Mouse (Mus musculus): ENCODE results near the gene Gemin4. TPM values are rescaled to one million over a fixed set of nuclear protein-coding genes. Genes with fewer than 3 reads are reported as not detected.

Gemin4 gene
- total and polyA plus RNA-seq, 3 experiments, result 41.3 to 51.6 (median 46.5) TPM

DNA sequence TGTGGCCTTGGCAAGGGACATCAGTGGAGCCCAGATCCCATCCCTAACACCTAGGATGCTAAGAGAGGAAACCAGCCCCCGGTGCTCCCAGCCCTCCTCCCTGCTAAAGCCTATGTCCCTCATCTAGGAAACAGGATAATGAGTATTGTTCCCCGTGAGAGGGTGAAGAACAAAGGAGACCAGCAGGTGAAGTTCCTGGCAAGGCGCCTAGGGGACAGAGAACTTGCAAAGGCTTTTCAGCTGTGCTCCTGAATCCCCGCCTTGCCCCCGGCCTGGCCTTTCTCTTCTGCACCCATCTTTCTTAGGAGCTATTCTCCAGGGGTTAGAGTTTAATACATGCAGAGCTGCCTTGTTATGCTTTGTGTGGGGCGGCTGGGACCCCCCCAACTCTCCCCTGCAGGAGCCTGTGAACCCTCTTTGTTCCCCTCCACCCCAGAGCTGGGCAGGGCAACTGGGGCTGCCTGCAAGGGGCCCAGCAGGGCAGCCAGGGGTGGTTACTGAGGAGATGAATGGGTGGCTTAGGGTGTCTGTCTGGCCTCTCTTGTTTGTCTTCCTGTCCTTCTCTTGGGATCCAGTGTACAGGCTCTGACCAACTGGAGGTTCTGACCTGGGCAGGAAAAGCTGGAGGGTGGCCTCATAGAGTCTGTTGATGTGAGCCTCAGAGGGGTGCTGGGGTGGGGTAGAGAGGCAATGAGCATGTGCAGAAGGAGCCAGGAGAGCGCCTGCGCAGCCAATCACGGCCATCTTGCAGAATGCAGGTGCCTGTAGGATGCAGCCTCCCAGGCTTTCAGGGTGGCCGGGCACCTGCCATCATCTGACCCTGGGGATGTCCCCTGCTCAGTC lies 43.0 kb upstream of the Gemin4 start:
- in situ Hi-C loops (cut with MboI; ENCODE audit: low pct_ligation_motif_present, low pct_unique_long_range_greater_than_20kb, low sequenced_read_pairs) (no loop called here), dilution Hi-C loops (cut with MboI; ENCODE audit: extremely low pct_ligation_motif_present, extremely low pct_unique_long_range_greater_than_20kb, low sequenced_read_pairs) (no loop called here)
- H3K9me3 ChIP-seq (replicated peaks; ENCODE audit: low read length), result no peaks in the 10 kb centered on the region
- no peaks in the 10 kb centered on the region for H3K27me3 ChIP-seq (replicated peaks)
- no peak for DNase-seq (ENCODE audit: extremely low read depth)
- peaks cover 0 to 10% of the 10 kb centered on the region in 2 experiments; a peak in 2 of 4 replicates for H3K4me1 ChIP-seq (ENCODE audit: control insufficient read depth in 1 of 2, insufficient read depth in 2 of 2)
- TF ChIP-seq SIN3A (IDR thresholded peaks at IDR 0.05; ENCODE audit: low read length), result no peak
- TF ChIP-seq MAFK (IDR thresholded peaks at IDR 0.05; ENCODE audit: insufficient replicate concordance, low read length), result no peak
- no peak overlapping the region for H3K4me2 ChIP-seq (ENCODE audit: insufficient read depth, low read depth, poor library complexity, severe bottlenecking)
- no peaks in the 10 kb centered on the region for H3K79me2 ChIP-seq (replicated peaks; ENCODE audit: control insufficient read depth, extremely low read depth, insufficient read depth, poor library complexity, severe bottlenecking)
- H3K36me3 ChIP-seq (replicated peaks in 1 of 2; ENCODE audit: control insufficient read depth in 1 of 2, insufficient read depth in 1 of 2, low read length in 1 of 2), result peaks cover 0 to 41% of the 10 kb centered on the region in 2 experiments
- H3K9ac ChIP-seq (ENCODE audit: insufficient read depth, low read depth), result no peak overlapping the region
- H3K4me3 ChIP-seq (replicated peaks in 1 of 3; ENCODE audit: low read depth in 2 of 3, low read length in 2 of 3, poor library complexity in 1 of 3), result no peak overlapping the region
- no peak overlapping the region for H3K27ac ChIP-seq (ENCODE audit: insufficient read depth, low read depth)

DNA sequence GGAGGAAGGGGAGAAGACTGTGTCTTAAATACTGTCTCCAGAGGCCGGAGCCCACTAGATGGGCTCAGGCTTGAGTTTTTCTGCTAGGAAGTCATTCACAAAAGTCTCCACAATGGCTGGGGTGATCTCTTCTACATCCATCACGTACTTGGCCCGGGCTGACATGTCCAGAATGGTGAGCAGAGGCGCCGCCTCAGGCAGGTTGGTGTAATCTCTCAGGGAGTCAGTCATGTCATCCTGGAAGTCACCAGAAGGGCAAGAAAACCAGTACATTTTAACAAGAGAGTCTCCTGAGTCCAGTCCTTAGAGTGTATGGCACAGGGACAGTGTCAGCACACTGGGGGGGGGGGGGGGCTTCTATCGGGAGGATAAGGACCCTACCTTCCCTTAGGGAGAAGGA lies 41.0 kb upstream of the Gemin4 start:
- dilution Hi-C loops (cut with MboI; ENCODE audit: extremely low pct_ligation_motif_present, extremely low pct_unique_long_range_greater_than_20kb, low sequenced_read_pairs), result no loop called here

GRCm38 (mm10) chr11:76257386-76257785 lies 39.9 kb upstream of the Gemin4 start:
- TF ChIP-seq ZC3H11A (IDR thresholded peaks at IDR 0.05; ENCODE audit: low read depth, low read length) (no peak), RCOR1 (conservative IDR thresholded peaks at IDR 0.05; ENCODE audit: low read depth, low read length) (no peak), POLR2AphosphoS2 (IDR thresholded peaks at IDR 0.05; ENCODE audit: low read depth, low read length) (no peak), MYC (IDR thresholded peaks at IDR 0.05; ENCODE audit: low read depth, low read length) (no peak), CTCF (conservative IDR thresholded peaks at IDR 0.05 in 1 of 2, IDR thresholded peaks at IDR 0.05 in 1 of 2; ENCODE audit: low read depth in 2 of 2, low read length in 2 of 2) (no peak), UBTF (IDR thresholded peaks at IDR 0.05; ENCODE audit: low read depth, low read length) (no peak), NELFE (IDR thresholded peaks at IDR 0.05; ENCODE audit: low read depth, low read length) (no peak), JUN (IDR thresholded peaks at IDR 0.05; ENCODE audit: insufficient read depth, low read depth, low read length) (no peak), MEF2A (IDR thresholded peaks at IDR 0.05; ENCODE audit: borderline replicate concordance, low read depth, low read length) (no peak), E2F4 (IDR thresholded peaks at IDR 0.05; ENCODE audit: insufficient replicate concordance, low read depth, low read length) (no peak), USF1 (IDR thresholded peaks at IDR 0.05; ENCODE audit: low read depth, low read length) (no peak), JUND (conservative IDR thresholded peaks at IDR 0.05; ENCODE audit: low read depth, low read length) (no peak), KAT2A (IDR thresholded peaks at IDR 0.05; ENCODE audit: insufficient replicate concordance, low read length) (no peak), POLR2A (IDR thresholded peaks at IDR 0.05; ENCODE audit: low read depth, low read length) (no peak), MXI1 (IDR thresholded peaks at IDR 0.05; ENCODE audit: low read depth, low read length) (no peak)

More for the DNA sequence above, 41.0 kb upstream of the Gemin4 start:
- H3K9ac ChIP-seq (ENCODE audit: insufficient read depth, low read depth), result no peak overlapping the region
- no peak overlapping the region for H3K4me2 ChIP-seq (ENCODE audit: insufficient read depth, low read depth, poor library complexity, severe bottlenecking)
- no peaks in the 10 kb centered on the region for H3K9me3 ChIP-seq (replicated peaks; ENCODE audit: low read length)
- in situ Hi-C loops (cut with MboI; ENCODE audit: low pct_ligation_motif_present, low pct_unique_long_range_greater_than_20kb, low sequenced_read_pairs), result loop anchor here (10.0 kb wide), 1 partner anchor 246 kb away; no protein-coding TSS in a partner anchor
- no peaks in the 10 kb centered on the region for H3K79me2 ChIP-seq (replicated peaks; ENCODE audit: control insufficient read depth, extremely low read depth, insufficient read depth, poor library complexity, severe bottlenecking)
- H3K27me3 ChIP-seq (replicated peaks), result no peaks in the 10 kb centered on the region
- H3K36me3 ChIP-seq (replicated peaks in 1 of 2; ENCODE audit: control insufficient read depth in 1 of 2, insufficient read depth in 1 of 2, low read length in 1 of 2), result peaks cover 0 to 59% of the 10 kb centered on the region in 2 experiments
- DNase-seq (ENCODE audit: extremely low read depth), result no peak
- TF ChIP-seq MXI1 (IDR thresholded peaks at IDR 0.05; ENCODE audit: low read depth, low read length) (no peak), MAFK (IDR thresholded peaks at IDR 0.05; ENCODE audit: insufficient replicate concordance, low read length) (no peak), ELF1 (IDR thresholded peaks at IDR 0.05; ENCODE audit: low read depth, low read length) (no peak), CTCF (conservative IDR thresholded peaks at IDR 0.05 in 1 of 2, IDR thresholded peaks at IDR 0.05 in 1 of 2; ENCODE audit: low read depth in 2 of 2, low read length in 2 of 2) (peak in 1 of 2 experiments; percentile 18; a peak in 1 of 4 replicates), BHLHE40 (IDR thresholded peaks at IDR 0.05; ENCODE audit: low read depth, low read length) (no peak), MYC (IDR thresholded peaks at IDR 0.05; ENCODE audit: low read depth, low read length) (no peak), ETS1 (conservative IDR thresholded peaks at IDR 0.05; ENCODE audit: low read depth, low read length) (no peak), USF2 (conservative IDR thresholded peaks at IDR 0.05; ENCODE audit: low read depth, low read length) (no peak), ZMIZ1 (IDR thresholded peaks at IDR 0.05; ENCODE audit: low read depth, low read length) (no peak)
- H3K27ac ChIP-seq (ENCODE audit: insufficient read depth, low read depth), result no peak overlapping the region
- H3K4me3 ChIP-seq (replicated peaks in 1 of 3; ENCODE audit: low read depth in 2 of 3, low read length in 2 of 3, poor library complexity in 1 of 3), result no peak overlapping the region
- H3K4me1 ChIP-seq (ENCODE audit: control insufficient read depth in 1 of 2, insufficient read depth in 2 of 2), result peaks cover 0 to 17% of the 10 kb centered on the region in 2 experiments; a peak in 2 of 4 replicates

More at GRCm38 (mm10) chr11:76257386-76257785, 39.9 kb upstream of the Gemin4 start:
- DNase-seq (ENCODE audit: extremely low read depth), result no peak
- H3K36me3 ChIP-seq (replicated peaks in 1 of 2; ENCODE audit: control insufficient read depth in 1 of 2, insufficient read depth in 1 of 2, low read length in 1 of 2), result peaks cover 0 to 58% of the 10 kb centered on the region in 2 experiments
- no peaks in the 10 kb centered on the region for H3K27me3 ChIP-seq (replicated peaks)
- no peak overlapping the region for H3K27ac ChIP-seq (ENCODE audit: insufficient read depth, low read depth)
- H3K9ac ChIP-seq (ENCODE audit: insufficient read depth, low read depth), result no peak overlapping the region
- dilution Hi-C loops (cut with MboI; ENCODE audit: extremely low pct_ligation_motif_present, extremely low pct_unique_long_range_greater_than_20kb, low sequenced_read_pairs) (no loop called here), in situ Hi-C loops (cut with MboI; ENCODE audit: low pct_ligation_motif_present, low pct_unique_long_range_greater_than_20kb, low sequenced_read_pairs) (loop anchor here (10.0 kb wide), 1 partner anchor 247 kb away; no protein-coding TSS in a partner anchor)
- no peak overlapping the region for H3K4me3 ChIP-seq (replicated peaks in 1 of 3; ENCODE audit: low read depth in 2 of 3, low read length in 2 of 3, poor library complexity in 1 of 3)
- H3K4me1 ChIP-seq (ENCODE audit: control insufficient read depth in 1 of 2, insufficient read depth in 2 of 2), result peaks cover 0 to 25% of the 10 kb centered on the region in 2 experiments; a peak in 2 of 4 replicates
- H3K9me3 ChIP-seq (replicated peaks; ENCODE audit: low read length), result no peaks in the 10 kb centered on the region
- no peaks in the 10 kb centered on the region for H3K79me2 ChIP-seq (replicated peaks; ENCODE audit: control insufficient read depth, extremely low read depth, insufficient read depth, poor library complexity, severe bottlenecking)
- H3K4me2 ChIP-seq (ENCODE audit: insufficient read depth, low read depth, poor library complexity, severe bottlenecking), result no peak overlapping the region

All from CH12.LX (cell line).